Mouse (Mus musculus) CD4-positive helper T cell, adult 2 months (primary cell): Measurements from ENCODE around the gene Cbx8.
A peak's percentile ranks its signal among the peaks of the same experiment; 100 is the strongest.

Source experiments
- DNase-seq: peaks from one replicate; pipeline ENCODE4 v3.0.0-alpha.2; 2012; ENCODE audit warnings: low read depth, missing footprints, low spot score

The Cbx8 gene

GRCm38 (mm10) chr11:119034635-119035034 lies 6.1 kb downstream of the Cbx8 start:
- no peak for DNase-seq

- peak; percentile 84 for DNase-seq
Observed at GRCm38 (mm10) chr11:119033874-119034558, 6.8 kb downstream of the Cbx8 start.

DNA sequence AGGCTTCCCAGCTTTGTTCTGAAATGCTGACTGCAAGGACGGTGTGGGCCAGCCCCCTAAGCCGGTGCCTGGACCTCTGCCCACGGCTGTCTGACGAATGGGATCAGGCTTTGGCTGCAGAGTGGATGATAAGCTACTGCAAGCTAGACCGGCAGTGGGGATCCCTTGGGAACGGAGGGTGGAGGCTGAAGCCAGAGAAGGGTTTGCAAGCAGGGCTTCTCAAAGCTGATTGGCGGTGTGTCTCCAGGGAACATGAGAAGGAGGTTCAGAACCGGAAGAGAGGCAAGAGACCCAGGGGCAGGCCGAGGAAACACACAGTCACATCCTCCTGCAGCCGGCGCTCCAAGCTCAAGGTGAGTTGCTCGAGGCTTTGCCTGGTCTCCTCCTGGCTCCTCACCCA lies 14.6 kb downstream of the Cbx8 start:
- no peak for DNase-seq

GRCm38 (mm10) chr11:119024260-119024659 lies 16.5 kb downstream of the Cbx8 start:
- peak; percentile 25 for DNase-seq

DNA sequence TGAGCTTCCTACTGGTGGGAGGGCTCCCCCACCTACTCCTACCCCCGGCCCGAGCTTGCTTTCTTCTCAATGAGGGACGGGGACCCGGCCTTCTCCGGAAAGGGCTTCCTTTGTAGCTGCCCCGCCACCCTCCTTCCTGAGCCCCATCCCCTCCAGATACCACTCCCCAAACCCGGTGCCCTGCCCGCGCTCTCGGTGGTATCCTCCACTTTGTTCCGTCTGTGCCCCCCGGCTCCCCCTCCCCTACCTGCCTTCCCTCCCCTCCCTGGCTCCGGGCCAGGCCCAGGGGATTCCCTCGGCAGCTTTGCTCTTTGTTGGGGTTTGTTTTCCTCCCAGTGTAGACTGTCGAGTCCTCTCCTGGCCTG lies 17.2 kb downstream of the Cbx8 start:
- peak; percentile 69 for DNase-seq

DNA sequence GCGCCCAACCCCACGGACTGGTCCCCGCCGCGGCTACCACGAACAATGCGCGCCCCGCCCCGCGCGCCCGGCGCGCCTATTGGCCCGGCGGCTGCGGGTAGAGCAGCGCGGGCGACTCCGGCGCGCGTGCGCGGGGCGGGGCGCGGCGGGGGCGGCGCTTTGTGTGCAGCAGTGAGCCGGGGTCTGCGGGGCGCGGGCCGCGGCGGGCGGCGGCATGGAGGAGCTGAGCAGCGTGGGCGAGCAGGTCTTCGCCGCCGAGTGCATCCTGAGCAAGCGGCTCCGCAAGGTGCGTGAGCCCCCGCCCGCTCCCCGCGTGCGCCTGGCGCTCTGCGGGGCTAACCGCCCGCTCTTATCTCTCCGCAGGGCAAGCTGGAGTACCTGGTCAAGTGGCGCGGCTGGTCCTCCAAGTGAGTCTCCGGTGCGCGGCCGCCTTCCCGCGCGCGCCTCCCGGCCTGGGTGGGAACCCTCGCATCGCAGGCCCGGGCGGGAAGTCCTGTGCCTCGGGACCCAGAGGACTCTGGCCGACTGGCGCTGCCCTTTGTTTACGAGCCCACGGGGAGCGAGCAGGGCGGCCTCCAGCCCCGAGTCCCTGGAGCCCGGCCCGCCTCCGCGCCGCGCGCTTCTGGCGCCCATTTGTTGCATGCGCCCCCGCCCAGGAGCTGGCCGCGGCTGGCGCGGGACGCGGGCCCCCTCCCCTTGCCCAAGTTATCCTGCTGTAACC lies 17.7 kb downstream of the Cbx8 start, which contains the start of gene Cbx2:
Gene Cbx2 (plus strand): TSS at position 68 of the 721 bp plus-strand sequence.
- DNase-seq, result peak; percentile 91

- DNase-seq, result no peak
Observed at GRCm38 (mm10) chr11:119022068-119022894, 18.5 kb downstream of the Cbx8 start.

GRCm38 (mm10) chr11:119021180-119021579 lies 19.6 kb downstream of the Cbx8 start:
- no peak for DNase-seq

DNA sequence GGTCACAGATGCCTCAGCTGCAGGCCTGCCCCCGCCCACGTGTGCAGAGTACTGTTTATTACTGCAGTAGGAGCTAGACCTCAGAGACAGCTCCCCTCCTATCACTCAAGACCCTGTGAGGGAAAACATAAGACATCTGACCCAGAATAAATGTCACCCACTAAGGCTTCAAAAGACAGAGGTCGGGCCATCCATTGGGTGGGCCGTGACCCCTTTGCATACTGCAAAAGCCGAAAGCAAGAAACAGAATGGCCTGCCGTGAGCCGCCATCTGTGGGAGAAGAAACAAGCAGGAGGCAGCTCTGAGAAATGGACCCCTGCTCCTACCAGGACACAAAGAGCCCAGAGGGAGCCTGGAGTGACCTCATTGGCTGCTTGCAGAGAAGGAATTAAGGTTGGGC lies 23.3 kb downstream of the Cbx8 start:
- no peak for DNase-seq

DNA sequence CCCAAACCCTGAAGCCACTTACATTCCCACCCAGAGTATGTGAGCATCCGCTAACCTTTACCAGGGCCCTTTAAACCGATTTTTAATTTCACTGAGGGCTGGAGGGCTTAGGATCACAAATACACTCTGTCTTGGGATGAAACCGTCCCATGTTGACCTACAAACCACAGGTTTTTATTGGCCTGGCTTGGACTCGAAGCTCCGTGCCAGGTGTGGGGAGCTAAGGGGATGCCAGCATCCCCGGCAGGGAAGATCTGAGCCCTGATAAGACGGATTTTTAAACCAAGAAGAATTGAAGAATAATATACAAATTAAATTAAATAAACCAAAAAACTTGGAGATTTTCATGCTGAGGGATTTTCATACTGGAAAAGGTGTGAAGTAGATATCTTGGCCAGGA lies 26.3 kb downstream of the Cbx8 start:
- DNase-seq, result no peak

GRCm38 (mm10) chr11:119007461-119008456 lies 33.0 kb downstream of the Cbx8 start:
- no peak for DNase-seq

DNA sequence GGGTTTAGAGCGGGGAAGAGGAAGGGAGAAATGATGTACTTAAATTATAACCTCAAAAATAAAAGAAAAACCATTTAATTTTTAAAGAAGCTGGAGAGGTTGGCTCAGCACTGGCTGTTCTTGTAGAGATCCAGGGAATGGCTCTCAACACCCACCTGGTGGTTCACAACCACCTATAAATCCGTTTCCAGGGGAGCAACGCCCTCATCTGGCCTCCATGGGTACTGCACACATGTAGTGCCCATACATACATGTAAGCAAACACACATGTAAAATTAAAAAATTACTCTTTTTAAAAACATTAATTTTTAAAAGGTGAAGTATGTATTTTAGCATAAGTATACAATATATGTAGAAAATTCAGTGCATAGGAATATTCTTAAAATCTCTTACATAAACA lies 34.3 kb downstream of the Cbx8 start:
- DNase-seq, result no peak

- DNase-seq, result peak; percentile 60
Observed at GRCm38 (mm10) chr11:119005547-119006275, 35.1 kb downstream of the Cbx8 start.

GRCm38 (mm10) chr11:119001493-119002128 lies 39.2 kb downstream of the Cbx8 start:
- no peak for DNase-seq

GRCm38 (mm10) chr11:119000877-119001276 lies 39.9 kb downstream of the Cbx8 start:
- no peak for DNase-seq

- DNase-seq, result peak; percentile 36
Observed at GRCm38 (mm10) chr11:118999361-118999804, 41.4 kb downstream of the Cbx8 start.

GRCm38 (mm10) chr11:118998540-118999265 lies 42.1 kb downstream of the Cbx8 start:
- peak; percentile 79 for DNase-seq

- DNase-seq, result no peak
Observed at GRCm38 (mm10) chr11:118997182-118997581, 43.6 kb downstream of the Cbx8 start.

- DNase-seq, result no peak
Observed at GRCm38 (mm10) chr11:118995448-118995847, 45.3 kb downstream of the Cbx8 start.
